Mouse (Mus musculus): Measurements from ENCODE around the gene Efna5.

DNA sequence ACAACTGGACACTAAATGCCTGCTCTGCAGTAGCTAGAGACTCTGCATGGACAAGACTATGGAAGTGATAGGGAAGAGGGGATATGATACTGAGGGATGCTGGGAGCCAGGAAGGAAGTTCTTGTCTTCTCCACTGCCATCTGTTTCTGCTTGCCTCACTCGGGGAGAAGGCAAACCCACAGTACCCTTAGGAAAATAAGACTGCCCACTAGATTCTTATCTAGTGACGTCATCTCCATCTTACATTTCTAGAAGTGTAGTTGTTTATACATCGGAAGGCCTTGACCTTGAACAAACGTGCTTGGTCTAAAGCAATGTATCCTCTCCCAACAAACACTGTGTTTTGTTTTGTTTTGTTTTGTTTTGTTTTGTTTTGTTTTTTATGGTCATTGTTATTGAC, 116.0 kb downstream of the Efna5 start:
- TF ChIP-seq POLR2AphosphoS2 (IDR thresholded peaks at IDR 0.05; ENCODE audit: insufficient read length, low read depth) = no peak
- TF ChIP-seq MYOG (IDR thresholded peaks at IDR 0.05; ENCODE audit: control insufficient read depth in 1 of 3, insufficient read depth in 1 of 3, insufficient read length in 2 of 3, low read depth in 2 of 3) = no peak
